ENCODE assay signal across 16 mouse cellular contexts in genomic region chr4:111280936-111281335, GRCm38 (mm10).
"Had no signal": no experiment of that assay in that cellular context is flagged by ENCODE, and none has a peak within 500 bp of the region (broad histone marks: within the 10 kb centered on the region; RNA-seq: fewer than 3 reads in every experiment).

No protein-coding gene starts in this region.

- DNase-seq: liver, postnatal 0 days; lung, adult 2 months; lung, postnatal 14 days; lung, postnatal 36 days; right cerebral cortex, postnatal 25 days; right cerebral cortex, postnatal 4 days; spleen, adult 18-20 months; thymus, adult 2 months; thymus, postnatal 25 days; thymus, postnatal 4 days had no signal

- H3K27ac ChIP-seq: lung, embryonic 15.5 days; macrophage; midbrain, embryonic 13.5 days; midbrain, embryonic 15.5 days; neural tube, embryonic 12.5 days had no signal

- H3K4me1 ChIP-seq: lung, embryonic 15.5 days; megakaryocyte, embryonic 14.5 days; midbrain, embryonic 13.5 days; midbrain, embryonic 15.5 days; neural tube, embryonic 12.5 days had no signal

- H3K36me3 ChIP-seq: lung, embryonic 15.5 days; midbrain, embryonic 13.5 days; midbrain, embryonic 15.5 days; neural tube, embryonic 12.5 days had no signal

- H3K4me3 ChIP-seq: lung, embryonic 15.5 days; megakaryocyte, embryonic 14.5 days; midbrain, embryonic 13.5 days; midbrain, embryonic 15.5 days; neural tube, embryonic 12.5 days had no signal

- H3K27me3 ChIP-seq: lung, embryonic 15.5 days; megakaryocyte, embryonic 14.5 days; midbrain, embryonic 13.5 days; midbrain, embryonic 15.5 days; neural tube, embryonic 12.5 days had no signal
